Mouse (Mus musculus) hematopoietic stem cell, adult 5-6 weeks (primary cell): ENCODE results near the gene Cntd1. TPM values are rescaled to one million over a fixed set of nuclear protein-coding genes. Genes with fewer than 3 reads are reported as not detected.

Experiments used
- total RNA-seq: library from RNA; stranded (forward); fragments of 172-1452, 232-1000 nt; gene quantifications from 2 replicates; pipeline ENCODE4 v1.2.3, GENCODE M21; 2017

Cntd1 gene
- total RNA-seq, 1 experiment from 2014 or later, result 1.3 TPM

Other genes starting within 250 kb of the Cntd1 start
- 16.4 and 20.6 TPM in 2 replicates for gene Naglu, start 209.0 kb upstream of the Cntd1 start, total RNA-seq
- not detected in 2 replicates for gene Hsd17b1, start 200.6 kb upstream of the Cntd1 start, total RNA-seq
- gene Coasy, start 196.4 kb upstream of the Cntd1 start, total RNA-seq, result 20.0 and 21.7 TPM in 2 replicates
- gene Mlx, start 191.7 kb upstream of the Cntd1 start, total RNA-seq, result 36.5 and 57.0 TPM in 2 replicates
- gene Psmc3ip, start 183.6 kb upstream of the Cntd1 start, total RNA-seq, result 34.5 and 60.5 TPM in 2 replicates
- gene Retreg3, start 159.1 kb upstream of the Cntd1 start, total RNA-seq, result 30.9 and 38.8 TPM in 2 replicates
- 30.0 and 47.4 TPM in 2 replicates for gene Tubg1, start 159.1 kb upstream of the Cntd1 start, total RNA-seq
- not detected in 2 replicates for gene Tubg2, start 123.1 kb upstream of the Cntd1 start, total RNA-seq
- gene Cntnap1, start 108.5 kb upstream of the Cntd1 start, total RNA-seq, result 0.31 TPM in 1 of 2 replicates, not detected in the other
- gene Plekhh3, start 107.7 kb upstream of the Cntd1 start, total RNA-seq, result 0.50 TPM in 1 of 2 replicates, not detected in the other
- not detected in 2 replicates for gene Ccr10, start 103.6 kb upstream of the Cntd1 start, total RNA-seq
- gene Ezh1, start 52.5 kb upstream of the Cntd1 start, total RNA-seq, result 38.1 and 45.0 TPM in 2 replicates
- 6.9 TPM in 1 of 2 replicates, not detected in the other for gene Ramp2, start 33.0 kb upstream of the Cntd1 start, total RNA-seq
- 55.0 and 59.3 TPM in 2 replicates for gene Vps25, start 25.3 kb upstream of the Cntd1 start, total RNA-seq
- gene Wnk4, start 18.4 kb upstream of the Cntd1 start, total RNA-seq, result 0.63 TPM in 1 of 2 replicates, not detected in the other
- 24.6 and 33.0 TPM in 2 replicates for gene Coa3, start 102 bp downstream of the Cntd1 start, total RNA-seq
- 139 and 177 TPM in 2 replicates for gene Becn1, start 23.3 kb downstream of the Cntd1 start, total RNA-seq
- 101 and 128 TPM in 2 replicates for gene Psme3, start 37.2 kb downstream of the Cntd1 start, total RNA-seq
- gene Aoc2, start 46.1 kb downstream of the Cntd1 start, total RNA-seq, result 1.1 and 2.6 TPM in 2 replicates
- 0.10 TPM in 1 of 2 replicates, not detected in the other for gene Aoc3, start 51.6 kb downstream of the Cntd1 start, total RNA-seq
- gene G6pc, start 88.5 kb downstream of the Cntd1 start, total RNA-seq, result not detected in 2 replicates
- 46.5 and 52.0 TPM in 2 replicates for gene Aarsd1, start 138.6 kb downstream of the Cntd1 start, total RNA-seq
- gene Gm27029, start 145.8 kb downstream of the Cntd1 start, total RNA-seq, result 1.6 TPM in 1 of 2 replicates, not detected in the other
- gene Rundc1, start 146.1 kb downstream of the Cntd1 start, total RNA-seq, result 4.8 and 7.0 TPM in 2 replicates
- 1.0 TPM in 1 of 2 replicates, not detected in the other for gene Ptges3l, start 146.3 kb downstream of the Cntd1 start, total RNA-seq
- gene Rpl27, start 163.3 kb downstream of the Cntd1 start, total RNA-seq, result 2,436 and 4,983 TPM in 2 replicates
- gene Ifi35, start 169.4 kb downstream of the Cntd1 start, total RNA-seq, result 34.3 and 37.2 TPM in 2 replicates
- 5.3 and 5.8 TPM in 2 replicates for gene Rnd2, start 186.0 kb downstream of the Cntd1 start, total RNA-seq
- gene Vat1, start 187.2 kb downstream of the Cntd1 start, total RNA-seq, result 22.9 and 29.3 TPM in 2 replicates